Mouse (Mus musculus): ENCODE data around the gene Mbnl1.

GRCm38 (mm10) chr3:60632796-60633466 is 160.3 kb downstream of the Mbnl1 start:
- TF ChIP-seq CTCF (IDR thresholded peaks at IDR 0.05; ENCODE audit: control insufficient read depth, insufficient read depth, low read length), result no peak
- no peak for TF ChIP-seq POLR2A (IDR thresholded peaks at IDR 0.05; ENCODE audit: borderline replicate concordance, control insufficient read depth, low read depth, low read length)
